Mouse (Mus musculus) midbrain, postnatal 0 days (tissue): ENCODE data around the gene Gm11985. TPM values are rescaled to one million over a fixed set of nuclear protein-coding genes. Genes with fewer than 3 reads are reported as not detected.

ENCODE experiments used
- ATAC-seq: fragments of 200-750 bp; cut with Nextera tagmentation; 2 replicates; pipeline ENCODE4 v1.8.0; 2017; ENCODE audit warnings: moderate number of reproducible peaks, mild to moderate bottlenecking, moderate TSS enrichment, moderate library complexity; ENCODE audit not compliant: low FRiP score
- DNase-seq: peaks from one replicate; pipeline ENCODE4 v3.0.0-alpha.2; 2015; ENCODE audit warnings: low spot score
- H3K27ac ChIP-seq: fragments of 300-500 bp; sonication (generic); 2 replicates; pipeline ENCODE4 v1.5.1; 2014; ENCODE audit warnings: low read depth, mild to moderate bottlenecking, low read length, mixed read lengths
- H3K27me3 ChIP-seq: fragments of 300-500 bp; sonication (generic); 2 replicates; pipeline ENCODE4 v1.6.1; 2014; ENCODE audit warnings: low read length, control low read depth, mixed read lengths; ENCODE audit not compliant: insufficient read depth
- H3K36me3 ChIP-seq: fragments of 300-500 bp; sonication (generic); 2 replicates; pipeline ENCODE4 v1.6.1; 2014; ENCODE audit warnings: low read length, control low read depth, mixed read lengths; ENCODE audit not compliant: insufficient read depth
- H3K4me1 ChIP-seq: fragments of 300-500 bp; sonication (generic); 2 replicates; pipeline ENCODE4 v1.6.1; 2014; ENCODE audit warnings: mild to moderate bottlenecking, control low read depth, antibody characterized with exemption, low read length, mixed read lengths; ENCODE audit not compliant: insufficient read depth
- H3K4me2 ChIP-seq: fragments of 300-500 bp; sonication (generic); 2 replicates; pipeline ENCODE4 v1.6.1; 2014; ENCODE audit warnings: low read depth, mild to moderate bottlenecking, low read length, mixed read lengths; ENCODE audit not compliant: poor library complexity, severe bottlenecking
- H3K4me3 ChIP-seq: fragments of 300-500 bp; sonication (generic); 2 replicates; pipeline ENCODE4 v1.5.1; 2014; ENCODE audit warnings: low read depth, mild to moderate bottlenecking, low read length, moderate library complexity
- H3K9ac ChIP-seq: fragments of 300-500 bp; sonication (generic); replicated peaks from 2 replicates; pipeline ENCODE4 v1.6.1; 2014; ENCODE audit warnings: mild to moderate bottlenecking, low read length, moderate library complexity, mixed read lengths; ENCODE audit not compliant: poor library complexity, severe bottlenecking
- H3K9me3 ChIP-seq: fragments of 300-500 bp; sonication (generic); 2 replicates; pipeline ENCODE4 v1.6.1; 2016; ENCODE audit warnings: low read length, control low read depth
- CTCF ChIP-seq: IDR thresholded peaks from 2 replicates; pipeline ENCODE4 v1.5.1; 2016; ENCODE audit warnings: antibody characterized with exemption, mild to moderate bottlenecking
- WGBS: fragments of 180-500 bp; shearing (Covaris S2); extraction: QIAGEN DNeasy Blood & Tissue Kit; methylation state at CpG from one replicate; pipeline ENCODE4 v1.1.7; 2014; 5-methylcytosine and 5-hydroxymethylcytosine counted together
- polyA plus RNA-seq: library from polyadenylated mRNA; unstranded; fragments of >200 nt; fragmentation: Nextera tagmentation; extraction: Ambion mirVana; gene quantifications from 2 replicates; pipeline ENCODE4 v1.2.1, GENCODE M21; 2015
- total RNA-seq: library from RNA; depleted of rRNA; stranded (reverse); fragments of >200 nt; gene quantifications from 2 replicates; pipeline ENCODE4 v1.2.3, GENCODE M21; 2014

The Gm11985 gene
- total and polyA plus RNA-seq, 2 experiments from 2014 or later, result not detected

- TF ChIP-seq CTCF, result peak; percentile 90
- no peak overlapping the region for H3K4me3 ChIP-seq
- no peak overlapping the region for H3K4me2 ChIP-seq
- ATAC-seq (no peak), DNase-seq (peak; percentile 84)
- H3K27me3 ChIP-seq, result peaks cover 4% of the 10 kb centered on the region; the same call in 1 of the 2 replicates
- no peaks in the 10 kb centered on the region for H3K9me3 ChIP-seq
- H3K27ac ChIP-seq, result no peak overlapping the region
- H3K9ac ChIP-seq, result no peak overlapping the region
- H3K4me1 ChIP-seq, result no peaks in the 10 kb centered on the region; the same call in 1 of the 2 replicates
- H3K36me3 ChIP-seq, result no peaks in the 10 kb centered on the region
- 58% methylated on average over 14 of the region's 14 CpGs for WGBS
Measured at GRCm38 (mm10) chr11:7199736-7200392, 11.5 kb upstream of the Gm11985 start.

GRCm38 (mm10) chr11:7198481-7199256 is 10.3 kb upstream of the Gm11985 start:
- ATAC-seq (no peak), DNase-seq (no peak)
- Histone ChIP-seq H3K27me3 (peaks cover 4% of the 10 kb centered on the region; the same call in 1 of the 2 replicates), H3K9me3 (no peaks in the 10 kb centered on the region), H3K4me3 (no peak overlapping the region), H3K4me1 (no peaks in the 10 kb centered on the region; the same call in 1 of the 2 replicates), H3K36me3 (no peaks in the 10 kb centered on the region), H3K27ac (no peak overlapping the region), H3K4me2 (no peak overlapping the region), H3K9ac (no peak overlapping the region)
- WGBS, result 85% methylated on average over 10 of the region's 10 CpGs
- no peak for TF ChIP-seq CTCF

- Histone ChIP-seq H3K27ac (no peak overlapping the region), H3K36me3 (no peaks in the 10 kb centered on the region), H3K4me1 (no peaks in the 10 kb centered on the region; the same call in 1 of the 2 replicates), H3K4me2 (no peak overlapping the region), H3K9ac (no peak overlapping the region), H3K4me3 (no peak overlapping the region), H3K9me3 (no peaks in the 10 kb centered on the region), H3K27me3 (peaks cover 4% of the 10 kb centered on the region; the same call in 1 of the 2 replicates)
- DNase-seq (no peak), ATAC-seq (no peak)
- TF ChIP-seq CTCF, result no peak
- WGBS, result 87% methylated on average over 19 of the region's 19 CpGs
Measured at GRCm38 (mm10) chr11:7198006-7198405, 9.6 kb upstream of the Gm11985 start.

GRCm38 (mm10) chr11:7197491-7197941 is 9.1 kb upstream of the Gm11985 start, which contains the start of gene Igfbp1:
TSS of gene Igfbp1 (plus strand) at chr11:7197782.
- WGBS, result 23% methylated on average over 12 of the region's 12 CpGs
- no peak within 1 kb of the TSS for H3K27ac ChIP-seq
- H3K4me3 ChIP-seq, result no peak within 1 kb of the TSS
- peaks cover 4% of the 10 kb centered on the region; the same call in 1 of the 2 replicates for H3K27me3 ChIP-seq
- no peaks in the 10 kb centered on the region for H3K36me3 ChIP-seq
- no peaks in the 10 kb centered on the region; the same call in 1 of the 2 replicates for H3K4me1 ChIP-seq
- no peak for TF ChIP-seq CTCF
- no peak within 1 kb of the TSS for H3K4me2 ChIP-seq
- ATAC-seq, result no peak
- no peaks in the 10 kb centered on the region for H3K9me3 ChIP-seq
- no peak within 1 kb of the TSS for H3K9ac ChIP-seq
- no peak for DNase-seq

GRCm38 (mm10) chr11:7195312-7195685 is 6.9 kb upstream of the Gm11985 start:
- ATAC-seq (no peak), DNase-seq (no peak)
- no peaks in the 10 kb centered on the region for H3K36me3 ChIP-seq
- no peak for TF ChIP-seq CTCF
- H3K9ac ChIP-seq, result no peak overlapping the region
- WGBS, result 83% methylated on average over 4 of the region's 4 CpGs
- no peak overlapping the region for H3K27ac ChIP-seq
- H3K27me3 ChIP-seq, result peaks cover 4% of the 10 kb centered on the region; the same call in 1 of the 2 replicates
- no peak overlapping the region for H3K4me2 ChIP-seq
- H3K4me1 ChIP-seq, result no peaks in the 10 kb centered on the region; the same call in 1 of the 2 replicates
- H3K9me3 ChIP-seq, result no peaks in the 10 kb centered on the region
- H3K4me3 ChIP-seq, result no peak overlapping the region
